Mouse (Mus musculus) cerebellum, adult 2 months (tissue): ENCODE data around the gene Atf7.

Source experiments
- CTCF ChIP-seq: fragments of 200-500 bp; IDR thresholded peaks from 2 replicates; pipeline ENCODE4 v1.5.1; 2011; ENCODE audit warnings: low read depth, mild to moderate bottlenecking, control low read depth, low read length, moderate library complexity, borderline replicate concordance; ENCODE audit not compliant: insufficient read depth
- POLR2A ChIP-seq: fragments of 200-500 bp; IDR thresholded peaks from 2 replicates; pipeline ENCODE4 v1.6.1; 2011; ENCODE audit warnings: low read length, control low read depth, borderline replicate concordance; ENCODE audit not compliant: insufficient read depth

DNA sequence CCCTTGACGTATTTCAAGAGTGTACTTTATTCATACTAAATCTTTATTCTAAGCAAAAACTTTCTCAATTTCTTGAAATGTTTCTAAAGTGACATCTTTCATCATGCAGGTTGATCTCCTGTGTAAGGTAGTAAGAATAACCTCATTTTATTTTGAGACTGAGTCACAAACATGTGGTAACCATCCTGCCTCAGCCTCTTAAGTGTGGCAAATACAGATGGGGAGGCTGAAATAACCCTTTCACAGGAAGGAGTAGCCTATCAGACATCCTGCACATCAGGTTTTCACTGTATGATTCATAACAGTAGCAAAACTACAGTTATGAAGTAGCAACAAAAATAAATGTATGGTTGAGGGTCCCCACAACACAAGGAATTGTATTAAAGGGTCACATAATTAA lies 69.7 kb downstream of the Atf7 start:
- TF ChIP-seq POLR2A (no peak), CTCF (no peak)
